Mouse (Mus musculus): ENCODE results near the gene Cnbd2.

DNA sequence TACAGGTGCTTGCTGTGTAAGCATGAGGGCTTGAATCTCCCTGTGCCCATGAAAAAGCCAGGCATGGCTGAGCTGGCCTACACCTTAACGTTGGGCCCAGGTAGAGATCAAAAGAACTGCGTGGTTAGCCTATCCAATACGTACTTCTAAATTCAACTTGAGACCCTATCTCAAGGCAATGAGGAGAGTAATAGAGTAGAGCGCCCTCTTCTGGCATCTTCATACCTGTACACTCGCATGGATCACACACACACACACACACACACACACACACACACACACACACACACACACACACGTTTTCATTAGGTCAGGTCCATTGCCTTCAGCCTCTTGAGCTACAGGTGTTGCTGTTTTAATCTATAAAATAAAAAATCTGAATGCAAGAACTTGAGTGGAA lies 2.7 kb downstream of the Cnbd2 start:
- TF ChIP-seq POLR2A (IDR thresholded peaks at IDR 0.05; ENCODE audit: insufficient read length, low read depth): no peak
- no peak for TF ChIP-seq MAX (IDR thresholded peaks at IDR 0.05; ENCODE audit: low read depth)
- TF ChIP-seq MYOG (IDR thresholded peaks at IDR 0.05; ENCODE audit: control insufficient read depth in 1 of 3, insufficient read depth in 1 of 3, insufficient read length in 2 of 3, low read depth in 2 of 3): no peak
- no peak for TF ChIP-seq USF1 (IDR thresholded peaks at IDR 0.05; ENCODE audit: low read depth)
- TF ChIP-seq E2F4 (IDR thresholded peaks at IDR 0.05; ENCODE audit: insufficient read depth): no peak
- no peak for TF ChIP-seq REST (IDR thresholded peaks at IDR 0.05; ENCODE audit: insufficient read depth, insufficient read length)
- TF ChIP-seq CEBPB (IDR thresholded peaks at IDR 0.05; ENCODE audit: insufficient read depth, poor library complexity, severe bottlenecking): no peak
- TF ChIP-seq TCF12 (IDR thresholded peaks at IDR 0.05; ENCODE audit: insufficient read depth, poor library complexity, severe bottlenecking): no peak
- TF ChIP-seq POLR2AphosphoS2 (IDR thresholded peaks at IDR 0.05; ENCODE audit: insufficient read length, low read depth): no peak
- no peak for TF ChIP-seq MYOD1 (IDR thresholded peaks at IDR 0.05; ENCODE audit: control insufficient read depth in 1 of 3, insufficient read length in 2 of 3, low read depth in 2 of 3)
- no peak for TF ChIP-seq SRF (IDR thresholded peaks at IDR 0.05; ENCODE audit: control insufficient read depth, insufficient read length, low read depth)
